Mouse (Mus musculus): Measurements from ENCODE around the gene Mov10l1. TPM values are rescaled to one million over a fixed set of nuclear protein-coding genes. Genes with fewer than 3 reads are reported as not detected.

Mov10l1 gene
- polyA plus RNA-seq, 1 experiment from 2014 or later = not detected

- Histone ChIP-seq H3K27ac (ENCODE audit: low read depth, low read length) (peak overlapping the region; percentile 74), H3K27me3 (ENCODE audit: control insufficient read depth, insufficient read depth, low read length) (no peaks in the 10 kb centered on the region), H3K36me3 (ENCODE audit: control insufficient read depth, insufficient read depth, low read length) (0 out of 2 replicates have a peak, but pooled peaks cover 9% of the 10 kb centered on the region), H3K9ac (ENCODE audit: low read depth, low read length) (peak overlapping the region; percentile 93), H3K4me2 (replicated peaks; ENCODE audit: low read depth, low read length) (peak overlapping the region; percentile 95), H3K9me3 (ENCODE audit: control insufficient read depth, low read length) (no peaks in the 10 kb centered on the region), H3K4me3 (ENCODE audit: low read depth, low read length) (peak overlapping the region; percentile 99), H3K4me1 (replicated peaks; ENCODE audit: control insufficient read depth, insufficient read depth, low read length) (no peaks in the 10 kb centered on the region; the same call in 1 of the 2 replicates)
- ATAC-seq (ENCODE audit: low FRiP score) (peak; percentile 72), DNase-seq (ENCODE audit: low spot score) (peak; percentile 25)
- WGBS = 3% methylated on average over 65 of the region's 68 CpGs
These were observed 106.7 kb downstream of the Mov10l1 start for GRCm38 (mm10) chr15:89089248-89090051.

GRCm38 (mm10) chr15:89090662-89091061, 108.0 kb downstream of the Mov10l1 start:
- H3K27me3 ChIP-seq (ENCODE audit: control insufficient read depth, insufficient read depth, low read length) = no peaks in the 10 kb centered on the region
- H3K4me3 ChIP-seq (ENCODE audit: low read depth, low read length) = no peak overlapping the region
- H3K4me1 ChIP-seq (replicated peaks; ENCODE audit: control insufficient read depth, insufficient read depth, low read length) = no peaks in the 10 kb centered on the region; the same call in 1 of the 2 replicates
- no peak for DNase-seq (ENCODE audit: low spot score)
- H3K9me3 ChIP-seq (ENCODE audit: control insufficient read depth, low read length) = no peaks in the 10 kb centered on the region
- H3K9ac ChIP-seq (ENCODE audit: low read depth, low read length) = no peak overlapping the region
- ATAC-seq (ENCODE audit: low FRiP score) = no peak
- no peak overlapping the region for H3K27ac ChIP-seq (ENCODE audit: low read depth, low read length)
- 0 out of 2 replicates have a peak, but pooled peaks cover 7% of the 10 kb centered on the region for H3K36me3 ChIP-seq (ENCODE audit: control insufficient read depth, insufficient read depth, low read length)
- no peak overlapping the region for H3K4me2 ChIP-seq (replicated peaks; ENCODE audit: low read depth, low read length)
- 96% methylated on average over 4 of the region's 4 CpGs for WGBS

DNA sequence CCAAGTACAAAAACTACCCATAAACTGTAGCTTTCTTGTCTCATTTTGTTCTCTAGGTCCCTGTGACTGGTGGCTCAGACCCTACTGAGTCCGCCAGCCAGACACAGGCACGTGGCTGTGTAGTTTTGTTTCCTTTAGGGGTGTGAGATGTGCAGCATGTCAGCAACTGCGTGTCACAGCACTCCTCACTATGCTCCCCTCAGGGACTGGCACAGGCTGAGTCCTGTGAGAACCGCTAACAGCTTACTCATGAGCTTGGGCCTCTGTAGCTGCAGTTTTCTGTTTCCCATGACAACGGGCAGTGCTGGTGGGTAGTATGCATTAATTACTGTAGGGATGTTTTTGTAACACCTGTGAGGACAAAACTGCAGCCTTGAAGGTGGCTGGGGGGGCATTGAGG, 109.5 kb downstream of the Mov10l1 start:
- ATAC-seq (ENCODE audit: low FRiP score) = no peak
- Histone ChIP-seq H3K9ac (ENCODE audit: low read depth, low read length) (no peak overlapping the region), H3K4me1 (replicated peaks; ENCODE audit: control insufficient read depth, insufficient read depth, low read length) (no peaks in the 10 kb centered on the region; the same call in 1 of the 2 replicates), H3K9me3 (ENCODE audit: control insufficient read depth, low read length) (no peaks in the 10 kb centered on the region), H3K4me2 (replicated peaks; ENCODE audit: low read depth, low read length) (no peak overlapping the region), H3K27me3 (ENCODE audit: control insufficient read depth, insufficient read depth, low read length) (no peaks in the 10 kb centered on the region), H3K4me3 (ENCODE audit: low read depth, low read length) (no peak overlapping the region), H3K36me3 (ENCODE audit: control insufficient read depth, insufficient read depth, low read length) (no peaks in the 10 kb centered on the region), H3K27ac (ENCODE audit: low read depth, low read length) (no peak overlapping the region)
- WGBS = 89% methylated on average over 5 of the region's 5 CpGs
- no peak for DNase-seq (ENCODE audit: low spot score)

DNA sequence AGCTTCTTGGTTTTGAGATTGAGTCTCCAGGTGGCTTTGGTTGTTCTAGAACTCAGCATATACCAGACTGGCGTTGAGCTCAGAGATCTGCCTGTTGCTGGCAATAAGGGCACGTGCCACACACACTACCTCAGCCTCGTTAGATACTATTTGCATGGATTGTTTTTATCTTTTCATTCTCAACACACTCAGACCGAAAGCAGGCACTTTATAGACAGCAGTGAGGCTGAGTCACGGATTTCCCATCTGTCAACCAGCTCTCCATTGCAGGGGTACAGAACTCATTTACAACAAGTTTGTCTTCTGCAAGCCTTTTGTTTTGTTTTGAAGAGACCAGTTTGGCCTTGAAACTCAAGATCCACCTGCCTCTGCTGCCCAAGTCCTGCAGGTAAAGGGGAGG, 114.7 kb downstream of the Mov10l1 start:
- Histone ChIP-seq H3K4me1 (replicated peaks; ENCODE audit: control insufficient read depth, insufficient read depth, low read length) (no peaks in the 10 kb centered on the region), H3K36me3 (ENCODE audit: control insufficient read depth, insufficient read depth, low read length) (peaks cover 16% of the 10 kb centered on the region), H3K4me3 (ENCODE audit: low read depth, low read length) (no peak overlapping the region), H3K27ac (ENCODE audit: low read depth, low read length) (no peak overlapping the region), H3K27me3 (ENCODE audit: control insufficient read depth, insufficient read depth, low read length) (no peaks in the 10 kb centered on the region), H3K9me3 (ENCODE audit: control insufficient read depth, low read length) (no peaks in the 10 kb centered on the region), H3K4me2 (replicated peaks; ENCODE audit: low read depth, low read length) (no peak overlapping the region), H3K9ac (ENCODE audit: low read depth, low read length) (no peak overlapping the region)
- 96% methylated on average over 5 of the region's 5 CpGs for WGBS
- DNase-seq (ENCODE audit: low spot score) (no peak), ATAC-seq (ENCODE audit: low FRiP score) (no peak)

GRCm38 (mm10) chr15:89098616-89099015, 115.9 kb downstream of the Mov10l1 start:
- Histone ChIP-seq H3K4me1 (replicated peaks; ENCODE audit: control insufficient read depth, insufficient read depth, low read length) (no peaks in the 10 kb centered on the region), H3K27ac (ENCODE audit: low read depth, low read length) (no peak overlapping the region), H3K4me3 (ENCODE audit: low read depth, low read length) (no peak overlapping the region), H3K36me3 (ENCODE audit: control insufficient read depth, insufficient read depth, low read length) (peaks cover 18% of the 10 kb centered on the region), H3K9ac (ENCODE audit: low read depth, low read length) (no peak overlapping the region), H3K4me2 (replicated peaks; ENCODE audit: low read depth, low read length) (no peak overlapping the region), H3K9me3 (ENCODE audit: control insufficient read depth, low read length) (no peaks in the 10 kb centered on the region), H3K27me3 (ENCODE audit: control insufficient read depth, insufficient read depth, low read length) (no peaks in the 10 kb centered on the region)
- ATAC-seq (ENCODE audit: low FRiP score) (no peak), DNase-seq (ENCODE audit: low spot score) (no peak)
- 90% methylated on average over 7 of the region's 7 CpGs for WGBS

- no peak for ATAC-seq (ENCODE audit: low FRiP score)
- no peak overlapping the region for H3K4me2 ChIP-seq (replicated peaks; ENCODE audit: low read depth, low read length)
- no peaks in the 10 kb centered on the region for H3K27me3 ChIP-seq (ENCODE audit: control insufficient read depth, insufficient read depth, low read length)
- no peak for DNase-seq (ENCODE audit: low spot score)
- WGBS = 94% methylated on average over 12 of the region's 12 CpGs
- peaks cover 21% of the 10 kb centered on the region for H3K36me3 ChIP-seq (ENCODE audit: control insufficient read depth, insufficient read depth, low read length)
- H3K9ac ChIP-seq (ENCODE audit: low read depth, low read length) = no peak overlapping the region
- H3K4me3 ChIP-seq (ENCODE audit: low read depth, low read length) = no peak overlapping the region
- no peak overlapping the region for H3K27ac ChIP-seq (ENCODE audit: low read depth, low read length)
- no peaks in the 10 kb centered on the region for H3K9me3 ChIP-seq (ENCODE audit: control insufficient read depth, low read length)
- H3K4me1 ChIP-seq (replicated peaks; ENCODE audit: control insufficient read depth, insufficient read depth, low read length) = no peaks in the 10 kb centered on the region
These were observed 118.1 kb downstream of the Mov10l1 start for GRCm38 (mm10) chr15:89100823-89101222.

- no peak overlapping the region for H3K4me3 ChIP-seq (ENCODE audit: low read depth, low read length)
- H3K4me1 ChIP-seq (replicated peaks; ENCODE audit: control insufficient read depth, insufficient read depth, low read length) = no peaks in the 10 kb centered on the region
- no peak overlapping the region for H3K4me2 ChIP-seq (replicated peaks; ENCODE audit: low read depth, low read length)
- H3K36me3 ChIP-seq (ENCODE audit: control insufficient read depth, insufficient read depth, low read length) = peaks cover 20% of the 10 kb centered on the region
- WGBS = 54% methylated on average over 5 of the region's 5 CpGs
- ATAC-seq (ENCODE audit: low FRiP score) (peak; percentile 27; the same call in 1 of the 2 replicates), DNase-seq (ENCODE audit: low spot score) (peak; percentile 20)
- no peak overlapping the region for H3K9ac ChIP-seq (ENCODE audit: low read depth, low read length)
- no peak overlapping the region for H3K27ac ChIP-seq (ENCODE audit: low read depth, low read length)
- H3K27me3 ChIP-seq (ENCODE audit: control insufficient read depth, insufficient read depth, low read length) = no peaks in the 10 kb centered on the region
- H3K9me3 ChIP-seq (ENCODE audit: control insufficient read depth, low read length) = no peaks in the 10 kb centered on the region
These were observed 119.9 kb downstream of the Mov10l1 start for GRCm38 (mm10) chr15:89102646-89103045.

GRCm38 (mm10) chr15:89103921-89104320, 121.2 kb downstream of the Mov10l1 start:
- Histone ChIP-seq H3K4me1 (replicated peaks; ENCODE audit: control insufficient read depth, insufficient read depth, low read length) (no peaks in the 10 kb centered on the region), H3K27ac (ENCODE audit: low read depth, low read length) (no peak overlapping the region), H3K27me3 (ENCODE audit: control insufficient read depth, insufficient read depth, low read length) (no peaks in the 10 kb centered on the region), H3K9ac (ENCODE audit: low read depth, low read length) (no peak overlapping the region), H3K4me3 (ENCODE audit: low read depth, low read length) (no peak overlapping the region), H3K9me3 (ENCODE audit: control insufficient read depth, low read length) (no peaks in the 10 kb centered on the region), H3K36me3 (ENCODE audit: control insufficient read depth, insufficient read depth, low read length) (peaks cover 21% of the 10 kb centered on the region), H3K4me2 (replicated peaks; ENCODE audit: low read depth, low read length) (no peak overlapping the region)
- ATAC-seq (ENCODE audit: low FRiP score) (no peak), DNase-seq (ENCODE audit: low spot score) (no peak)
- WGBS = 89% methylated on average over 10 of the region's 10 CpGs

- H3K9ac ChIP-seq (ENCODE audit: low read depth, low read length) = no peak overlapping the region
- no peak for ATAC-seq (ENCODE audit: low FRiP score)
- H3K36me3 ChIP-seq (ENCODE audit: control insufficient read depth, insufficient read depth, low read length) = peaks cover 24% of the 10 kb centered on the region
- no peaks in the 10 kb centered on the region for H3K4me1 ChIP-seq (replicated peaks; ENCODE audit: control insufficient read depth, insufficient read depth, low read length)
- H3K4me2 ChIP-seq (replicated peaks; ENCODE audit: low read depth, low read length) = no peak overlapping the region
- WGBS = 98% methylated on average over 8 of the region's 8 CpGs
- no peak overlapping the region for H3K4me3 ChIP-seq (ENCODE audit: low read depth, low read length)
- H3K27ac ChIP-seq (ENCODE audit: low read depth, low read length) = no peak overlapping the region
- no peaks in the 10 kb centered on the region for H3K9me3 ChIP-seq (ENCODE audit: control insufficient read depth, low read length)
- DNase-seq (ENCODE audit: low spot score) = no peak
- H3K27me3 ChIP-seq (ENCODE audit: control insufficient read depth, insufficient read depth, low read length) = no peaks in the 10 kb centered on the region
These were observed 121.7 kb downstream of the Mov10l1 start for GRCm38 (mm10) chr15:89104425-89104824.
